ENCODE assay signal across 8 mouse cellular contexts in the genomic region with DNA sequence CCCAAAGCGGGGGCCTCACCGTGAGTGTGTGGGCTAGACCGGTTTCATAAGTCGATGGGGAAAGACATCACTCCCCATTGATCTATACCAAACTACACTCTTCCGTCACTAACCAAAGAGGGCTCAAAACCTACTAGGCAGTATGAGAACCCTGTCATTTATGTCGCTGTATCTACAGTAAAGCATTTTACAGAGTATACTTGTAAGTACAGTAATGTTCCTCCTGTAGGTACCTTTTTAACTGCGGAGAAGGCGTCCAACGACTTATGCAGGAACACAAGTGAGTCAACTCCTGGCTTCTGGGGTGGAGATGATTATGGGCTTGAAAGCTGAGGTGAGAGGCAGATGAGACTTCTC. TPM values are rescaled to one million over a fixed set of nuclear protein-coding genes. Genes with fewer than 3 reads are reported as not detected.
A peak's percentile ranks its signal among the peaks of the same experiment; 100 is the strongest.
DNase-seq lines count a peak whose midpoint lies in the region; ATAC-seq and TF ChIP-seq lines count a peak whose summit lies in the region.

No protein-coding gene starts in this region.

- H3K79me2 ChIP-seq in myocyte (ENCODE audit: control insufficient read depth, insufficient read depth) = no peaks in the 10 kb centered on the region

- peak overlapping the region; percentile 79 for H3ac ChIP-seq in myocyte (ENCODE audit: control insufficient read depth, insufficient read length)

- peak overlapping the region; percentile 91 for H3K9ac ChIP-seq in hindbrain, embryonic 16.5 days (ENCODE audit: low read depth, low read length)

- WGBS in hindbrain, embryonic 16.5 days = 8% methylated on average over 9 of the region's 9 CpGs

- peak overlapping the region; percentile 92 for H3K4me2 ChIP-seq in hindbrain, embryonic 16.5 days (ENCODE audit: low read length)
- peak overlapping the region; percentile 79 for H3K4me2 ChIP-seq in myocyte (ENCODE audit: low read depth)

- no peak for ATAC-seq in hindbrain, embryonic 16.5 days

- H3K4me3 ChIP-seq in left cerebral cortex, adult 2 months = peak overlapping the region; percentile 84
- H3K4me3 ChIP-seq in brown adipose tissue, adult 24 weeks (ENCODE audit: insufficient read depth, low read depth, low read length) = peak overlapping the region; percentile 74
- peak overlapping the region; percentile 98 for H3K4me3 ChIP-seq in hindbrain, embryonic 16.5 days (ENCODE audit: low read length)
- peak overlapping the region; percentile 34 for H3K4me3 ChIP-seq in myocyte

- H3K27me3 ChIP-seq in hindbrain, embryonic 16.5 days (replicated peaks; ENCODE audit: control insufficient read depth, insufficient read depth, low read length) = no peaks in the 10 kb centered on the region
- H3K27me3 ChIP-seq in myocyte (ENCODE audit: control insufficient read depth, insufficient read depth, insufficient read length) = no peaks in the 10 kb centered on the region

- no peak for DNase-seq in left cerebral cortex, adult 2 months (ENCODE audit: extremely low spot score in 1 of 2, low spot score in 2 of 2)
- no peak for DNase-seq in left cerebral cortex, adult 18-20 months (ENCODE audit: low spot score in 2 of 2)
- DNase-seq in adipocyte (ENCODE audit: low spot score) = no peak
- DNase-seq in adrenal gland, postnatal 25 days = no peak
- no peak for DNase-seq in urinary bladder, adult 2 months (ENCODE audit: low spot score)

- H3K27ac ChIP-seq in left cerebral cortex, adult 2 months = no peak overlapping the region; the same call in 1 of the 2 replicates
- H3K27ac ChIP-seq in brown adipose tissue, adult 24 weeks (replicated peaks; ENCODE audit: low read depth, low read length) = no peak overlapping the region
- H3K27ac ChIP-seq in hindbrain, embryonic 16.5 days (ENCODE audit: low read depth, low read length) = peak overlapping the region; percentile 31; the same call in 1 of the 2 replicates

- no peaks in the 10 kb centered on the region for H3K9me3 ChIP-seq in hindbrain, embryonic 16.5 days (ENCODE audit: control insufficient read depth, low read length)

- TF ChIP-seq POLR2A in myocyte (IDR thresholded peaks at IDR 0.05; ENCODE audit: insufficient read length, low read depth) = no peak

- intact Hi-C loops in left cerebral cortex, adult 2 months (cut with DNase I) = loop anchor here (10.0 kb wide), 1 partner anchor 905 kb away; a partner anchor contains a TSS

- no peak for TF ChIP-seq CTCF in left cerebral cortex, adult 2 months (IDR thresholded peaks at IDR 0.05)

- H3K36me3 ChIP-seq in hindbrain, embryonic 16.5 days (ENCODE audit: control insufficient read depth, insufficient read depth, low read length) = peaks cover 9% of the 10 kb centered on the region
- peaks cover 19% of the 10 kb centered on the region for H3K36me3 ChIP-seq in myocyte (ENCODE audit: control insufficient read depth, insufficient read depth)

- peaks cover 3% of the 10 kb centered on the region; the same call in 1 of the 2 replicates for H3K4me1 ChIP-seq in brown adipose tissue, adult 24 weeks (ENCODE audit: control insufficient read depth, insufficient read depth, insufficient read length, low read length)
- peaks cover 13% of the 10 kb centered on the region for H3K4me1 ChIP-seq in hindbrain, embryonic 16.5 days (ENCODE audit: control insufficient read depth, insufficient read depth, low read depth, low read length)

TF ChIP-seq in myocyte, 11 proteins besides CTCF, POLR2A, EP300 and RAD21:
- TF ChIP-seq REST (IDR thresholded peaks at IDR 0.05; ENCODE audit: insufficient read depth, insufficient read length) (no peak), E2F4 (IDR thresholded peaks at IDR 0.05; ENCODE audit: insufficient read depth) (no peak), USF1 (IDR thresholded peaks at IDR 0.05; ENCODE audit: low read depth) (no peak), TCF12 (IDR thresholded peaks at IDR 0.05; ENCODE audit: insufficient read depth, poor library complexity, severe bottlenecking) (no peak), SRF (IDR thresholded peaks at IDR 0.05; ENCODE audit: control insufficient read depth, insufficient read length, low read depth) (no peak), POLR2AphosphoS2 (IDR thresholded peaks at IDR 0.05; ENCODE audit: insufficient read length, low read depth) (no peak), MAX (IDR thresholded peaks at IDR 0.05; ENCODE audit: low read depth) (no peak), MYOG (IDR thresholded peaks at IDR 0.05; ENCODE audit: control insufficient read depth in 1 of 3, insufficient read depth in 1 of 3, insufficient read length in 2 of 3, low read depth in 2 of 3) (no peak), TCF3 (IDR thresholded peaks at IDR 0.05; ENCODE audit: insufficient read length, low read depth) (no peak), CEBPB (IDR thresholded peaks at IDR 0.05; ENCODE audit: insufficient read depth, poor library complexity, severe bottlenecking) (no peak), MYOD1 (IDR thresholded peaks at IDR 0.05; ENCODE audit: control insufficient read depth in 1 of 3, insufficient read length in 2 of 3, low read depth in 2 of 3) (no peak)

RNA-seq across cellular contexts. Expression of a gene that starts 0.6 kb away (rescaled TPM):
- 10 to 100 TPM; 27.1 to 29.0 TPM for total RNA-seq in left cerebral cortex, adult 2 months (2021)
- total RNA-seq in left cerebral cortex, adult 18-20 months (2021) = 10 to 100 TPM; 25.6 to 29.4 TPM
- 19.3 and 21.4 TPM in 2 replicates for polyA plus RNA-seq in brown adipose tissue, adult 24 weeks (2012; ENCODE audit: insufficient read depth, insufficient read length, missing spikeins)
- polyA plus RNA-seq in hindbrain, embryonic 16.5 days (2015; fragmentation: Nextera tagmentation; extraction: Ambion mirVana) = 28.5 and 28.6 TPM in 2 replicates
- polyA plus RNA-seq in myocyte (2012; fragmentation: generic; extraction: Trizol) = 36.4 TPM
- 38.1 and 53.4 TPM in 2 replicates for total RNA-seq in adrenal gland, postnatal 25 days (2021)
- 18.1 and 18.6 TPM in 2 replicates for polyA plus RNA-seq in urinary bladder, adult 2 months (2012; rRNA removed)

Comparison
In these comparisons a context has a peak if more than half of its experiments do, and no peak if none do; other contexts are left out.
1. H3K4me3 ChIP-seq: peak in every context shown above with its lines; median percentile 98 in hindbrain, embryonic 16.5 days; 84 in left cerebral cortex, adult 2 months; 74 in brown adipose tissue, adult 24 weeks; 34 in myocyte.